Mouse (Mus musculus) forebrain, postnatal 0 days (tissue): ENCODE measurements around the gene Tlr6. TPM values are rescaled to one million over a fixed set of nuclear protein-coding genes. Genes with fewer than 3 reads are reported as not detected.

Experiments used
- ATAC-seq: fragments of 200-750 bp; cut with Nextera tagmentation; 2 replicates; pipeline ENCODE4 v1.8.0; 2017; ENCODE audit warnings: mild to moderate bottlenecking, moderate library complexity
- DNase-seq: peaks from one replicate; pipeline ENCODE4 v3.0.0-alpha.2; 2015
- H3K27ac ChIP-seq: fragments of 300-500 bp; sonication (generic); 2 replicates; pipeline ENCODE4 v1.5.1; 2014; ENCODE audit warnings: low read depth, mild to moderate bottlenecking, antibody characterized with exemption, low read length, moderate library complexity, mixed read lengths
- H3K27me3 ChIP-seq: fragments of 300-500 bp; sonication (generic); 2 replicates; pipeline ENCODE4 v1.6.1; 2014; ENCODE audit warnings: mild to moderate bottlenecking, low read length, mixed read lengths; ENCODE audit not compliant: insufficient read depth
- H3K36me3 ChIP-seq: fragments of 300-500 bp; sonication (generic); 2 replicates; pipeline ENCODE4 v1.6.1; 2014; ENCODE audit warnings: mild to moderate bottlenecking, moderate library complexity; ENCODE audit not compliant: insufficient read depth
- H3K4me1 ChIP-seq: fragments of 300-500 bp; sonication (generic); 2 replicates; pipeline ENCODE4 v1.6.1; 2014; ENCODE audit warnings: antibody characterized with exemption; ENCODE audit not compliant: insufficient read depth
- H3K4me2 ChIP-seq: fragments of 300-500 bp; sonication (generic); 2 replicates; pipeline ENCODE4 v1.6.1; 2014; ENCODE audit warnings: low read depth, mild to moderate bottlenecking, moderate library complexity
- H3K4me3 ChIP-seq: fragments of 300-500 bp; sonication (generic); 2 replicates; pipeline ENCODE4 v1.5.1; 2014; ENCODE audit warnings: low read depth, low read length, mixed read lengths
- H3K9ac ChIP-seq: fragments of 300-500 bp; sonication (generic); 2 replicates; pipeline ENCODE4 v1.6.1; 2014; ENCODE audit warnings: mild to moderate bottlenecking
- H3K9me3 ChIP-seq: fragments of 300-500 bp; sonication (generic); 2 replicates; pipeline ENCODE4 v1.6.1; 2016; ENCODE audit warnings: low read length
- CTCF ChIP-seq: sonication (generic); IDR thresholded peaks from 2 replicates; pipeline ENCODE4 v1.5.1; 2016; ENCODE audit warnings: antibody characterized with exemption, control low read depth, low read depth
- WGBS: fragments of 180-500 bp; shearing (Covaris S2); extraction: QIAGEN DNeasy Blood & Tissue Kit; methylation state at CpG from one replicate; pipeline ENCODE4 v1.1.7; 2014; 5-methylcytosine and 5-hydroxymethylcytosine counted together
- polyA plus RNA-seq: library from polyadenylated mRNA; unstranded; fragments of >200 nt; fragmentation: Nextera tagmentation; extraction: Ambion mirVana; gene quantifications from 2 replicates; pipeline ENCODE4 v1.2.1, GENCODE M21; 2015
- total RNA-seq: library from RNA; depleted of rRNA; stranded (reverse); fragments of >200 nt; gene quantifications from 2 replicates; pipeline ENCODE4 v1.2.3, GENCODE M21; 2014

The Tlr6 gene
- total and polyA plus RNA-seq, 2 experiments from 2014 or later = 0.25 to 0.81 TPM

DNA sequence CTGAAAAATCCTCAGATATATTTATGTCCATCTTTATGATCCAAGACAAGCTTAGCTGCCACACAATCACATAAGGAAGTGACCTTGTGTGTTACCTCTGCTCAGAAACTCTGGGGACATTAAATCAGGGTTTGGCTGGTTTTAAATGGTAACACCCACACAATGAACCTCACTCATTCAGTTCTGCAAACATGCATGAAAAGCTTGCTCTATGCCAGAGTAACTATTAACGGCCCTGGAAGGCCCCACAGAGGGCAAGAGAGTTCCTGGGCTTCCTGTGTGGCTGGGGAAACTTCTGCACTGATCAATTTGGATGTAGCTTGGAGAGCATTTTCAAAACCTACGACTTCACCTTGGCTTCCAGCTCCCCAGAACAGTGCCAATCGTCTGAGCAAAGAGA is 27.7 kb downstream of the Tlr6 start:
- Histone ChIP-seq H3K27me3 (no peaks in the 10 kb centered on the region), H3K9ac (no peak overlapping the region), H3K4me1 (no peaks in the 10 kb centered on the region), H3K27ac (no peak overlapping the region), H3K9me3 (no peaks in the 10 kb centered on the region), H3K4me2 (no peak overlapping the region), H3K4me3 (no peak overlapping the region), H3K36me3 (no peaks in the 10 kb centered on the region)
- ATAC-seq (no peak), DNase-seq (no peak)
- WGBS = 51% methylated on average over 3 of the region's 3 CpGs
- TF ChIP-seq CTCF = no peak

DNA sequence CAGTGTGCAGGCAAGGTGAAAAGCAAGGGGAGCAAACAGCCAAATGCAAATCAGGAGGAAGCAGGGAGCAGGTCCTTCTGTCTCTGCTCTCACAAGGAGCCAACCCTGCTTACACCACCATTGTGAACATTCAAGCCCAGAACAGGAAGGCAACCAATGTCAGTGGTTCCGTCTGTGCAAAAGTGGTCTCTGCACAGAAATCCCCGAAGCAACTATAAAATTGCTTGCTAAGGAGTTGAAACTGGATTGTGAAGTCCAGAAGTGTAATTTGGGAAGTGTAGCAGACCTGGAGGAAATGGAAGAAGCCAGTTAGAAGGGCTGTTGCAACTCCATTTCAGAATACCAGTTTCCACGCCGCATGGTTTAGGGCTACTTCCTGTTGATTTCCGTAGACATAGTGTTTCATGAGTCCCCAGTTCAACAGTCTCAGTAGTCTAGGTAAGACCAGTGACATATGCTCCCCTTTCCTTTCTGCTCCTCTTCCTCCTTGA is 37.0 kb downstream of the Tlr6 start:
- H3K9me3 ChIP-seq = no peaks in the 10 kb centered on the region
- 92% methylated on average over 5 of the region's 5 CpGs for WGBS
- no peak overlapping the region for H3K27ac ChIP-seq
- no peaks in the 10 kb centered on the region for H3K36me3 ChIP-seq
- DNase-seq (no peak), ATAC-seq (no peak)
- no peaks in the 10 kb centered on the region for H3K4me1 ChIP-seq
- no peak overlapping the region for H3K4me3 ChIP-seq
- H3K27me3 ChIP-seq = no peaks in the 10 kb centered on the region
- no peak overlapping the region for H3K4me2 ChIP-seq
- H3K9ac ChIP-seq = no peak overlapping the region
- no peak for TF ChIP-seq CTCF

DNA sequence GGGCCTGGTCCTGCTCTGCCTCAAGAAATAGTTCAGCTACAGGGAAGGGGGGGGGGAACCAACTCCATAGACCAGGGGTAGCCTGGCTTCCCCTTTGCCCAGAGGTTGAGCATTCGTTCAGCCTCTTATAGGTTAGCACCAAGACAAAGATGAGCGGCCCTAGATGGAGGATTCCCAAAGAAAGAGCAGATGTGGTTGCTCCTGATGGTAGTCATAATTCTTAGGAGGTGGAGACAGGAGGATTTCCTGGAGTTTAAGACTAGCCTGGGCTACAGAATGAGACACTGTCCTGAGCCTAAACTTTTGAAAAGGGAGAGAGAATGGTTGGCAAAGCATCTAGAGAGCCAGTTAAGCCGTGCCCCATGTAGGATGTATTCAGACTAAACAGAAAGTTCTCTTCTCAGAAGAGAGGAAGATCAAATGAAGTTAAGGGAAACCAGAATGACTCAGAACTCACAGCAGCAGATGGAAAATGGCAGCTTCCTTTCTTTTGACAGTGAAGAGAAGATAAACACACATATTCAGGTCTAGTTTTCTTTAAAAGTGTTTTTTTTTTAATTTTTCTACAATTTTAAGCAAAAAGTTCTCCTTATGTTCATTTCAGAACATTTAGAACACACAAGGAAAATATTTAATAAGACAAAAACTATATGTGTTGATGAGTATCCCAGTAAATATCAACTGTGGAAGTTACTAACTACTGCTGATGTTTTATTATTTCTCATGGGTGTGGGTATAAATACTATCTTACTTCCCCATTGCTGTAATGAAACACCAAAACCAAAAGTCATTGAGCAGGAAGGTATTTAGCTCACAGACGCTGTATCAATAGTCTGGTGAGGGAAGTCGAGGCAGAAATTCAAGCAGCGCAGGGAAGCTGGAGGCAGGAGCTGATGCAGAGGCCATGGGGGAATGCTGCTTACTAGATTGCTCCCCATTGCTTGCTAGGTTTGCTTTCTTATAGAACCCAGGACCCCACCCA is 41.0 kb downstream of the Tlr6 start:
- 90% methylated on average over 6 of the region's 6 CpGs for WGBS
- H3K27me3 ChIP-seq = no peaks in the 10 kb centered on the region
- ATAC-seq (no peak), DNase-seq (no peak)
- H3K9ac ChIP-seq = no peak overlapping the region
- H3K4me2 ChIP-seq = no peak overlapping the region
- no peak for TF ChIP-seq CTCF
- H3K36me3 ChIP-seq = no peaks in the 10 kb centered on the region
- no peaks in the 10 kb centered on the region for H3K9me3 ChIP-seq
- no peak overlapping the region for H3K4me3 ChIP-seq
- H3K27ac ChIP-seq = no peak overlapping the region
- H3K4me1 ChIP-seq = no peaks in the 10 kb centered on the region

DNA sequence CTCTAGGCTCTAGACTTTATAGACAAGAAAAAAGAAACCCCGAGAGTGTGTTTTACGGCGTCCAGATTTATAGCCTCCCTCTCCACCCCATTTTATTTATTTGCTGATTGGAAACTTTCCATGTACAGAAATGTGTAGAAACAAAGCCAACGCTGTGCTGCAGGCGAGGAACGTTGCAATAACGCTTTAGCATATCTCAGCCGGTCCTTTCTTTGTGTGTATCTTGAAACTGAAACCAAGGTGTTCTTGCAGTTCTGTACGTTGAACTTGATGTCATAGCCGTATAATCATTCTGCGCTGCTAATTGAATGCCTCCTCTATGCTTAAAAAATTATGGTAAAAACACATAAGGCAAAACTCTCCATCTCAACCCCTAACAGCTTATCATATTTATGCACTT is 42.2 kb downstream of the Tlr6 start:
- 96% methylated on average over 11 of the region's 11 CpGs for WGBS
- Histone ChIP-seq H3K27me3 (no peaks in the 10 kb centered on the region), H3K4me1 (no peaks in the 10 kb centered on the region), H3K27ac (no peak overlapping the region), H3K9ac (no peak overlapping the region), H3K4me3 (no peak overlapping the region), H3K4me2 (no peak overlapping the region), H3K9me3 (no peaks in the 10 kb centered on the region), H3K36me3 (no peaks in the 10 kb centered on the region)
- ATAC-seq (no peak), DNase-seq (no peak)
- no peak for TF ChIP-seq CTCF

DNA sequence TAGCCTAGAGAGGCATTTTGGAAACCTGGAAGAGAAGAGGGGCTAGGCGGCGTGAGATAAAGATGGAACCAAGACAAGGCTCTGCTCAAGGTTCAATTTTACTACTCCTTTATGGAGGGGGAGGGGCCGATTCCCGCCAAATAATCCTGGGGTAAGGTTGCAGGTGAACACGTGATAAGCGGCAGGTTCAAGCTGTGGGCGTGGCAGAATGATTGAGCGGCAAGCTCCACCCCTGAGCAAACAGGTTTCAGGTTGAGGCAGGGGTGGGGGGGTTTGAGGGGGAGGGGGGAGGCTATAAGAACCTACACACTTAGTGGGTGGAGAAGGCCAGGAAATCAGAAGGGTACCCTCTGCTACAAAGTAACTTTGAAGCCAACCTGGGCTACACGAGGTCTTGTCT is 42.7 kb downstream of the Tlr6 start:
- H3K9ac ChIP-seq = no peak overlapping the region
- 94% methylated on average over 9 of the region's 9 CpGs for WGBS
- H3K9me3 ChIP-seq = no peaks in the 10 kb centered on the region
- H3K27me3 ChIP-seq = no peaks in the 10 kb centered on the region
- H3K27ac ChIP-seq = no peak overlapping the region
- TF ChIP-seq CTCF = no peak
- no peaks in the 10 kb centered on the region for H3K4me1 ChIP-seq
- H3K4me2 ChIP-seq = no peak overlapping the region
- H3K36me3 ChIP-seq = no peaks in the 10 kb centered on the region
- no peak for ATAC-seq
- H3K4me3 ChIP-seq = no peak overlapping the region
- DNase-seq = no peak

DNA sequence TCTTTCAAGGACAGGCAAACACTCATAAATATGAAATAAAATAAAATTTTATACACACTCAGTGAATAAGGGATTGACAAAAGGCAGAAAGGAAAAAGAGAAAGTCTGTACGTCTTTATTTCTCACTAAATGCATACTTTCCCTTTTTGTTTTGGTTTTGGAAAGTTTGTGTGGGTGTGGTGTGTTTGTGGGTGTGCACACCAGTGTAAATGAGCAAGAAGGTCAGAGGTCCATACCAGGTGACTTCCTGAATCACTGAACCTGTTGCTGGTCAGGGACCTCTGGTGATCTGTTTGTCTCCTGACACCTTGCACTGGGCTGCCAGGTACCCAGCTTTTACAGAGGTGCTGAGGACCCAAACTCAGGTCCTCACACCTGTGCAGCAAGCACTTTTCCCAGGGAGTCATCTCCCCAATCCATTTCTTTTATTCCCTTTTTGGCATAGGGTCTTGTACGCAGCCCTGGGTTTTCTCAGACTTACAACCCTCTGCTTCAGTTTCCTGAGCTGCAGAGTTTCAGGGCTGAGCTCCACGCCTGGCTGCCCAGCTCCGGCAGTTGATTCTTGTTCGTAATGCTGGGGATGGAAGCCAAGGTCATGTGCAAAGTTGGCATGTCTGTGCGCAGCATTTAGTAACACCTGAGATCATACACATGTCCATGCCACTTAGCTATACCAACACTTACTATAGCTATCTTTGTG is 51.2 kb downstream of the Tlr6 start:
- no peaks in the 10 kb centered on the region for H3K9me3 ChIP-seq
- no peak overlapping the region for H3K4me3 ChIP-seq
- no peaks in the 10 kb centered on the region for H3K4me1 ChIP-seq
- no peak overlapping the region for H3K27ac ChIP-seq
- no peak for DNase-seq
- no peak overlapping the region for H3K4me2 ChIP-seq
- no peak for TF ChIP-seq CTCF
- no peak overlapping the region for H3K9ac ChIP-seq
- WGBS = 87% methylated on average over 6 of the region's 6 CpGs
- H3K36me3 ChIP-seq = no peaks in the 10 kb centered on the region
- no peaks in the 10 kb centered on the region for H3K27me3 ChIP-seq
- ATAC-seq = no peak

DNA sequence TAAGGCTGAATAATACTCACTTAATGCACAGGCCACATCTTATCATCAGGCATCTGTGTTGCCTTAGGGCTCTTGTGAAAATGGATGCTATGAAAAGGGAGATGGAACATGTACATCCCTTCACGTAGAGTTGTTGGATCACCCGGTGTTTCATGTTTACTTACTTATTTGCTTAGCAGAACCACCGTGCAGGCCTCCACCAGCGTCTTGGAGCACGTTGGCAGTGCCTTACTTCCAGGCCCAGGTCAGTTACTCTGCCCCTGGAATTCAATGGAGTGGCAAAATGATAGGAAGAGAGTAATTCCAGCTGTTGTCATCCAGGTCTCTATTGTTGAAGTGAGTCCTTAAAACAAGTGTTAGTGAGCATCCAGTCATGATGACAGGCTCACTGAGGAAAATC is 52.0 kb downstream of the Tlr6 start:
- DNase-seq (no peak), ATAC-seq (no peak)
- no peaks in the 10 kb centered on the region for H3K9me3 ChIP-seq
- no peaks in the 10 kb centered on the region for H3K4me1 ChIP-seq
- no peak overlapping the region for H3K9ac ChIP-seq
- H3K27ac ChIP-seq = no peak overlapping the region
- H3K4me2 ChIP-seq = no peak overlapping the region
- 92% methylated on average over 5 of the region's 5 CpGs for WGBS
- H3K27me3 ChIP-seq = no peaks in the 10 kb centered on the region
- H3K4me3 ChIP-seq = no peak overlapping the region
- TF ChIP-seq CTCF = no peak
- no peaks in the 10 kb centered on the region for H3K36me3 ChIP-seq
